Mouse (Mus musculus) kidney, embryonic 15.5 days (tissue): Measurements from ENCODE around the gene Rpl15. TPM values are rescaled to one million over a fixed set of nuclear protein-coding genes. Genes with fewer than 3 reads are reported as not detected.
"Not testable (repeated sequence)": the region's sequence is repeated elsewhere in the genome, so short reads cannot be mapped to it uniquely, and the experiment has no call there.

Experiments used
- ATAC-seq: fragments of 200-750 bp; cut with Nextera tagmentation; replicated peaks from 2 replicates; pipeline ENCODE4 v1.8.0; 2017; ENCODE audit warnings: moderate TSS enrichment; ENCODE audit not compliant: low FRiP score
- H3K27ac ChIP-seq: fragments of 300-500 bp; sonication (generic); 2 replicates; pipeline ENCODE4 v1.5.1; 2015; ENCODE audit warnings: mild to moderate bottlenecking, inconsistent platforms
- H3K27me3 ChIP-seq: fragments of 300-500 bp; sonication (generic); 2 replicates; pipeline ENCODE4 v1.6.1; 2015; ENCODE audit warnings: inconsistent platforms
- H3K36me3 ChIP-seq: fragments of 300-500 bp; sonication (generic); 2 replicates; pipeline ENCODE4 v1.6.1; 2015; ENCODE audit warnings: inconsistent platforms
- H3K4me1 ChIP-seq: fragments of 300-500 bp; sonication (generic); 2 replicates; pipeline ENCODE4 v1.6.1; 2015; ENCODE audit warnings: inconsistent platforms
- H3K4me2 ChIP-seq: fragments of 300-500 bp; sonication (generic); 2 replicates; pipeline ENCODE4 v1.6.1; 2015; ENCODE audit warnings: moderate library complexity, mild to moderate bottlenecking, inconsistent platforms
- H3K4me3 ChIP-seq: fragments of 300-500 bp; sonication (generic); replicated peaks from 2 replicates; pipeline ENCODE4 v1.5.1; 2015; ENCODE audit warnings: mild to moderate bottlenecking, inconsistent platforms
- H3K9ac ChIP-seq: fragments of 300-500 bp; sonication (generic); 2 replicates; pipeline ENCODE4 v1.6.1; 2015; ENCODE audit warnings: mild to moderate bottlenecking, inconsistent platforms
- H3K9me3 ChIP-seq: fragments of 300-500 bp; sonication (generic); replicated peaks from 2 replicates; pipeline ENCODE4 v1.6.1; 2016; ENCODE audit warnings: inconsistent platforms
- WGBS: fragments of 180-500 bp; shearing (Covaris S2); methylation state at CpG from one replicate; pipeline ENCODE4 v1.1.7; 2015; ENCODE audit warnings: mixed read lengths; 5-methylcytosine and 5-hydroxymethylcytosine counted together
- polyA plus RNA-seq: library from polyadenylated mRNA; unstranded; fragments of >200 nt; fragmentation: Nextera tagmentation; extraction: Ambion mirVana; gene quantifications from 2 replicates; pipeline ENCODE4 v1.2.1, GENCODE M21; 2015

Gene Rpl15
- polyA plus RNA-seq, 1 experiment from 2014 or later, result 429 TPM

DNA sequence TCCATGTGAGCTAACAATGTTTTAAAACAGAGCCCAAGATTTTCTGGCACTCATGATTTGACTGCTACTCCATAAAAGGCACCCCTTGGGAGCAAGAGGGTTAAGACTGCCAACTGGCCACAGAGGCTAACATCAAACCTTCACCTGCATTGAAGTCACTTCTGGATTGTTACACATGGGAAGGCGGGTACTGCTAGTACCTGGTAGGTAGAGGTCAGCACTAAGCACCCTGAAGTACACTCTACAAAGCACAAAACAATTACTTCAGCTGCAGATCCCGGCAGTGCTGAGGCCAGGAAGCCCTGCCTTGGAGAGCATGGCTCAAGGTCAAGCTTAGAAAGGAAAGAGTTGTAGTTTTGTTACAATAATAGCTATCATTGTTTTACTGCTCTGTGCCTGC is 16.2 kb upstream of the Rpl15 start:
- Histone ChIP-seq H3K4me3 (no peak overlapping the region), H3K27ac (no peak overlapping the region), H3K4me1 (no peaks in the 10 kb centered on the region), H3K4me2 (no peak overlapping the region), H3K9ac (no peak overlapping the region), H3K36me3 (peaks cover 16% of the 10 kb centered on the region), H3K27me3 (no peaks in the 10 kb centered on the region), H3K9me3 (no peaks in the 10 kb centered on the region)
- WGBS, result 68% methylated on average over 2 of the region's 2 CpGs
- no peak for ATAC-seq

DNA sequence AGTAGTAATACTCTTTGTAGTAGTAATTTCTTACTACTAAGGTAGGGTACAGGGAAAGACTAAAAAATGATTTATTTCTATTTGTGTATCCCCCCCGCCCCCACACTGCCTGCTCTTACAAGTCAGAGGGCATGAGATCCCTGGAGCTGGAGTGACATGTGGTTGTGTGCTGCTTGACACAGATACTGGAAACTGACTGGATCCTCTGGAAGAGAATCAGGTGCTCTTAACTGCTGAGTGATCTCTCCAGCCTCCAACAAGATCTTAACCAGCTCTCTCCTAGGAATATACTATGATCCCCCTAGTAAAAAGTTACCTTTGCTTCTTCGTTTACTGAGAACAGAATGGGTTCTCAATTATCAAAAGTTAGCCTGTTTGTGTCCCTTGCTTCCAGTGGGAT is 15.2 kb upstream of the Rpl15 start:
- no peak for ATAC-seq

DNA sequence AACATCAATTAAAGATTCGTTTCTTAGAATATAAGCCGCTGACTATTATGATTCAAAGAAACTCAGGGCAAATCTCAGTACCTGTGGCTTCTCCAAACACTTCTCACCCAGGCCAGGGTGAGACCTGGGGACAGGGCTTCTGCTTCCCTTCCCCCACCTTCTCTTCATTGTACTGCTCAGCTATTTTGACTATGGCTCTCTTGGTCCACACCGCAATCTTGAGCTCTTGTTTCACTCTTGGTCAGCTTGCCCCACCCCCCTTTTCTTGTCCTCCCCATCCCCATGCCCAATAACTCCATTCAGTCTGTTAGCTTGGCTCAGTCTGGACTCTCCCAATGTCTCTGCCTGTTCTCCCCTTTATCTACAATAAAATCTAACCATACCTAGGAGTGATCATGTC is 14.3 kb upstream of the Rpl15 start:
- Histone ChIP-seq H3K4me3 (no peak overlapping the region), H3K36me3 (peaks cover 32% of the 10 kb centered on the region), H3K9ac (no peak overlapping the region), H3K27ac (no peak overlapping the region), H3K9me3 (no peaks in the 10 kb centered on the region), H3K4me2 (no peak overlapping the region), H3K27me3 (no peaks in the 10 kb centered on the region), H3K4me1 (no peaks in the 10 kb centered on the region)
- 82% methylated on average over 3 of the region's 3 CpGs for WGBS
- ATAC-seq, result no peak

More for the DNA sequence above, 15.2 kb upstream of the Rpl15 start:
- no peaks in the 10 kb centered on the region for H3K9me3 ChIP-seq
- no peak overlapping the region for H3K9ac ChIP-seq
- no peak overlapping the region for H3K4me3 ChIP-seq
- no peaks in the 10 kb centered on the region for H3K27me3 ChIP-seq
- H3K4me1 ChIP-seq, result no peaks in the 10 kb centered on the region
- H3K27ac ChIP-seq, result no peak overlapping the region
- no peak overlapping the region for H3K4me2 ChIP-seq
- H3K36me3 ChIP-seq, result peaks cover 26% of the 10 kb centered on the region
- 92% methylated on average over 2 of the region's 2 CpGs for WGBS

DNA sequence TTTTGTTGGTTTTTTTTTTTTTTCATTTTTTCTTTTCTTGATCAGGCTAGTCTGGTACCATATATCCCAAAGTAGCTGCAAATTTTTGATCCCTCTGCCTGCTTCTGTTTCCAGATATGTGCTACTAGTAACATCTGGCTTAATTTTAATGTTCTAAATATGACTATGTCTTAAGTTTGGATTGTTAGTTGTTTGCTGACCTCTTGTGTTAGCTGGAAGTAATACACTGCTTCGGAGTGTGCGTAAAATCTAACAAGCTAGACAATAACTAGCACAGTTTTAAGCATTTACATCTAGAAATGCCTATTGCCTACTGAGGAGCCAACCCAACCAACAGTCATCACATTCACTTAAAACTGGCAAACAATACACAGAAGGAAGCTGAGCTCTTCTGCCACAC is 13.4 kb upstream of the Rpl15 start:
- Histone ChIP-seq H3K4me3 (no peak overlapping the region), H3K9me3 (no peaks in the 10 kb centered on the region), H3K4me1 (no peaks in the 10 kb centered on the region), H3K9ac (no peak overlapping the region), H3K36me3 (peaks cover 40% of the 10 kb centered on the region), H3K4me2 (no peak overlapping the region), H3K27me3 (no peaks in the 10 kb centered on the region), H3K27ac (no peak overlapping the region)
- ATAC-seq, result no peak
- 88% methylated on average over 2 of the region's 2 CpGs for WGBS

GRCm38 (mm10) chr14:18280375-18280774 is 9.2 kb upstream of the Rpl15 start:
- Histone ChIP-seq H3K4me2 (no peak overlapping the region), H3K4me3 (no peak overlapping the region), H3K27me3 (no peaks in the 10 kb centered on the region), H3K4me1 (no peaks in the 10 kb centered on the region), H3K27ac (no peak overlapping the region), H3K36me3 (peaks cover 70% of the 10 kb centered on the region), H3K9ac (no peak overlapping the region), H3K9me3 (no peaks in the 10 kb centered on the region)
- WGBS, result 94% methylated on average over 5 of the region's 5 CpGs
- ATAC-seq, result no peak

DNA sequence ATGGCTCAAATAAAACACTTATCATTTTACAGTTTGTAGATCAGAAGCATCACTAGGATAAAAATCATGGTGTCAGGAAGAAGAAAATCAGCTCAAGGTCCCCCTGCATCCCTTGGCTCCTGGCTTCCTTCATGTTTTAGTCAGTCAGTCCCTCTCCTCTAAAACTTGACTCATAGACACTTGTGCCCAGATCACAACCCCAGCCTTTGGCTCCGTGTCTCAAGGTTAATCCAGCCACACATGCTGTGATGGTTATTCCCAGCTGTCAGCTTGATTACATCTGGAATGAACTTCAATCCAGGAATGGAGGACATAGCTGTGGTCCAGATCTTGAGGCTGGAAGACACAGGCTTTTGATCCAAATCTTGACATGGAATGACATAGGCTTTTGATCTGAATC is 3.3 kb upstream of the Rpl15 start:
- WGBS, result 94% methylated on average over 1 of the region's 1 CpGs
- Histone ChIP-seq H3K27me3 (no peaks in the 10 kb centered on the region), H3K4me1 (peaks cover 8% of the 10 kb centered on the region), H3K36me3 (peaks cover 31% of the 10 kb centered on the region), H3K4me2 (no peak overlapping the region), H3K27ac (no peak overlapping the region), H3K9ac (no peak overlapping the region), H3K4me3 (no peak overlapping the region), H3K9me3 (no peaks in the 10 kb centered on the region)
- ATAC-seq, result no peak

DNA sequence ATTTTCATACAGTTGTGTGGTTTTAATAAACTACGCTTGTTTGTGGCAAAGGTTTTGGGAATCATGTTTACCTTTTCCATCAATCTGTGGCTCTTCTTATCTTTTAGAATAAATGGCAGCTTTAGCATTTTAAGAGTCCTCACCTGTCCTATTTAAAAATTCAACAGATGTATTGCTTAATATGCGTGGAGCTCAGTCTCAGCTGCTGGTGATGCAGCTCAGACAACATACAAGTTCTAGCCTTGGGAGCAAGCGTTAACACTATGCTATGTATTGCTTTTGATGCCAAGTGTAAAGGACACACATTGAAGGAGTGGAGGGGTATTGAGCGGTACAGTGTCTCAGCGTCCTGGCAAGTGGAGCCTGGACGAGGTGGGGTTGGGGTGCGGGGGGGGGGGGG is 475 bp upstream of the Rpl15 start:
- Histone ChIP-seq H3K27ac (peak overlapping the region; percentile 84), H3K4me1 (peaks cover 15% of the 10 kb centered on the region), H3K36me3 (peaks cover 28% of the 10 kb centered on the region), H3K27me3 (no peaks in the 10 kb centered on the region), H3K4me2 (peak overlapping the region; percentile 76), H3K4me3 (peak overlapping the region; percentile 88), H3K9me3 (no peaks in the 10 kb centered on the region), H3K9ac (peak overlapping the region; percentile 63)
- no peak for ATAC-seq
- 8% methylated on average over 6 of the region's 7 CpGs for WGBS

GRCm38 (mm10) chr14:18269947-18270528 is 1.2 kb downstream of the Rpl15 start:
- ATAC-seq, H3K9me3 ChIP-seq, H3K27me3 ChIP-seq: not testable (repeated sequence)
- under 1% methylated on average over 24 of the region's 24 CpGs for WGBS
- peak overlapping the region; percentile 88 for H3K4me3 ChIP-seq
- H3K36me3 ChIP-seq, result peaks cover 35% of the 10 kb centered on the region
- peak overlapping the region; percentile 64 for H3K4me2 ChIP-seq
- H3K27ac ChIP-seq, result peak overlapping the region; percentile 83
- peak overlapping the region; percentile 96 for H3K9ac ChIP-seq
- H3K4me1 ChIP-seq, result peaks cover 15% of the 10 kb centered on the region

DNA sequence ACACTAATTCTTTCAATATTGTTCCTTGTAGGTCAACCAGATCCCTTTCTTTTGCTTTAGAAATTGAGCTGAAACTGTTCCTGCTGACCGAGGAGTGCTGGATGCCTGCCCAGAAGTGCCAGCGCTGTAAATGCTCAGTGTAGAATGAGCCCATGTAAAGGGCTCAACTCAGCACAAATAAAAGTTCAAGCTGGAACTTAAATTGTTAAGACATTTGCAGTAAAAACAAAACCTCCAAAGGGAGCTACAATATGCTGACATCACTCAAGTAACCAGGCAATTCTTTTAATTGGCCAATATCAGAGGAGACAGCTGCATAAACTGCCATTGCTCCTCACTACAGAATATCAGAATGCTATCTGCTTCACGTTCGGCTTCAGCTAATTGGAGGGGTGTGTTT is 7.8 kb downstream of the Rpl15 start:
- H3K4me3 ChIP-seq, result no peak overlapping the region
- H3K4me1 ChIP-seq, result 0 out of 2 replicates have a peak, but pooled peaks cover under 1% of the 10 kb centered on the region
- H3K4me2 ChIP-seq, result no peak overlapping the region
- 62% methylated on average over 4 of the region's 4 CpGs for WGBS
- no peak for ATAC-seq
- H3K27ac ChIP-seq, result no peak overlapping the region
- H3K36me3 ChIP-seq, result peaks cover 40% of the 10 kb centered on the region
- no peak overlapping the region for H3K9ac ChIP-seq
- H3K9me3 ChIP-seq, result 0 out of 2 replicates have a peak, but pooled peaks cover 5% of the 10 kb centered on the region
- H3K27me3 ChIP-seq, result no peaks in the 10 kb centered on the region

DNA sequence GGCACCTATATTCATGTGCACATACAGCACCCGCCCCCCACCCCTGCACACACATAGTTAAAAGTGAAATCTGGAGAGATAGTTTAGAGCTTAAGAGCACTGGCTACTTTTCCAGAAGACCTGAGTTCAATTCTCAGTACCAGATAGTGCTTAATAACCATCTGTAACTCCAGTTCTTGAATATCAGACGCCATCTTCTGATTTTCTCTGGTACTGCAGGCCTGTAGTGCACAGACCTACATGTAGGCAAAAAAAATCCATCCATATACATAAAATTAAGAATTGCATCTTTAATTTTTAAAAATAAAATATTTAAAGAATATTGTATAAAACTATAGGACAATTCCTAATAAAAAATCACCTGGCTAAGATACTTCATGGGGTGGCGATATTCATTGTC is 10.0 kb downstream of the Rpl15 start:
- Histone ChIP-seq H3K9me3 (0 out of 2 replicates have a peak, but pooled peaks cover 5% of the 10 kb centered on the region), H3K4me2 (no peak overlapping the region), H3K9ac (no peak overlapping the region), H3K4me3 (no peak overlapping the region), H3K4me1 (no peaks in the 10 kb centered on the region), H3K27ac (no peak overlapping the region), H3K36me3 (peaks cover 20% of the 10 kb centered on the region; the same call in 1 of the 2 replicates), H3K27me3 (no peaks in the 10 kb centered on the region)
- no peak for ATAC-seq
- WGBS, result 86% methylated on average over 3 of the region's 3 CpGs

DNA sequence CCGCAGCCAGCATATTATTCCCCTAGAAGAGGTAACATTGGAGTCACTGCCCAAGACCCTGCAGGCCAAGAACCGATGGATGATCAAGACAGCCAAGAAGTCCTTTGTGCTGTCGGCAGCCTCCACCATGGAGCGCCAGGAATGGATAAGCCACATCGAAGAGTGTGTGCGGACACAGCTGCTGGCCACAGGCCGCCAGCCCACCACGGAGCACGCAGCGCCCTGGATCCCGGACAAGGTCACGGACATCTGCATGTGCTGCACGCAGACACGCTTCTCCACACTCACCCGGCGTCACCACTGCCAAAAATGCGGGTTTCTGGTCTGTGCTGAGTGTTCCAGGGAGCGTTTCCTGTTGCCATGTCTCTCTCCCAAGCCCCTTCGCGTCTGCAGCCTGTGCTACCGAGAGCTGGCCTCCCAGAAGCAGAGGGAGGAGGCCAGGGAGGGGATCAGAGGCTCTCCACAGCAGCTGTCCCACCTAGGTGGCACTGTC is 28.5 kb downstream of the Rpl15 start:
- H3K36me3 ChIP-seq, result no peaks in the 10 kb centered on the region
- no peak for ATAC-seq
- WGBS, result 85% methylated on average over 21 of the region's 21 CpGs
- no peak overlapping the region for H3K9ac ChIP-seq
- no peak overlapping the region for H3K4me3 ChIP-seq
- no peaks in the 10 kb centered on the region for H3K27me3 ChIP-seq
- H3K9me3 ChIP-seq, result no peaks in the 10 kb centered on the region
- peaks cover 4% of the 10 kb centered on the region; the same call in 1 of the 2 replicates for H3K4me1 ChIP-seq
- no peak overlapping the region for H3K27ac ChIP-seq
- H3K4me2 ChIP-seq, result no peak overlapping the region

DNA sequence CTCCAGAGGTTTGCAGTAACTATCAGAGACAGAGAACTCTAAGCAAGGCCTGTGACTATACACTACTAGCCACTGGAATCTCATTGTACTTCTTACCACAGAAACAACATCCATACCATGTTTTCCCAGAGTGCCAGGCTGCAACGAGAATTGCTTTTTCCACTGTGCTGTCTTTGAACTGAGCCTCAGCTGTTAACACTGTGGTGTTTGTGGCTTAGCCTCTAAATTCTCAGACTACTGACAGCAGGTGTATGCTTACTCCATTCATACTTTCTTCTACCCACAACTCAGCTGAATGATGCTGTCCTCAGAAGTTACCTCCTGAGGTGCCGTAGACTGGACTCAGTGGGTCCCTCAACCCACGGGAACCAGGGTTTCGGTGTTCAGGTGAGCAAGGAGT is 29.4 kb downstream of the Rpl15 start:
- ATAC-seq, result no peak
- Histone ChIP-seq H3K4me1 (peaks cover 9% of the 10 kb centered on the region; the same call in 1 of the 2 replicates), H3K36me3 (no peaks in the 10 kb centered on the region), H3K4me3 (no peak overlapping the region), H3K27ac (no peak overlapping the region), H3K4me2 (no peak overlapping the region), H3K9ac (no peak overlapping the region), H3K9me3 (no peaks in the 10 kb centered on the region), H3K27me3 (no peaks in the 10 kb centered on the region)
- 85% methylated on average over 4 of the region's 4 CpGs for WGBS

DNA sequence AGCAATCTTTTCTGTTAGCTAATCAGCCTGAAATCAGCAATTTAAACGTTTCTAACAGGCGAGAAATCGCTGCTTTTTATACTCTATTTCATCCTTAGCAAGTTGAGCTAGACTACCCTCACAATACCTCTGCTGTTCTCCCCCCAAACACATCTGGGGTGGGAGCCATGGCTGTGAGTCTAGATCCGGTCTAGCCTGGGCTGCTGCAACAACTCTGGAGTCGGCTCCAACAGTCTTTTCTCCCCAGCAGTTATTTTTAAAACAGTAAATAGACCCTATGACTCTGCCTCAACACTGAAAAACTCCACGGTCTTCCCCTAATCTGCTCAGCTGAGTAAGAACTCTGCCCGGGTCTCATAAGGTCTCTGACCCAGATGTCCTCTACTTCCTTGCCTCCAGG is 31.1 kb downstream of the Rpl15 start:
- H3K27ac ChIP-seq, result no peak overlapping the region
- H3K4me2 ChIP-seq, result no peak overlapping the region
- 0 out of 2 replicates have a peak overlapping the region, but pooled peaks have one; percentile 69 for H3K4me3 ChIP-seq
- H3K4me1 ChIP-seq, result peaks cover 9% of the 10 kb centered on the region; the same call in 1 of the 2 replicates
- no peak overlapping the region for H3K9ac ChIP-seq
- 73% methylated on average over 7 of the region's 7 CpGs for WGBS
- ATAC-seq, result no peak
- H3K9me3 ChIP-seq, result no peaks in the 10 kb centered on the region
- no peaks in the 10 kb centered on the region for H3K36me3 ChIP-seq
- no peaks in the 10 kb centered on the region for H3K27me3 ChIP-seq
